Mouse (Mus musculus): ENCODE measurements around the gene Notch2.

Gene Notch2

GRCm38 (mm10) chr3:98069161-98069560, 55.8 kb downstream of the Notch2 start:
- no peak for DNase-seq (ENCODE audit: low read depth, low spot score)

DNA sequence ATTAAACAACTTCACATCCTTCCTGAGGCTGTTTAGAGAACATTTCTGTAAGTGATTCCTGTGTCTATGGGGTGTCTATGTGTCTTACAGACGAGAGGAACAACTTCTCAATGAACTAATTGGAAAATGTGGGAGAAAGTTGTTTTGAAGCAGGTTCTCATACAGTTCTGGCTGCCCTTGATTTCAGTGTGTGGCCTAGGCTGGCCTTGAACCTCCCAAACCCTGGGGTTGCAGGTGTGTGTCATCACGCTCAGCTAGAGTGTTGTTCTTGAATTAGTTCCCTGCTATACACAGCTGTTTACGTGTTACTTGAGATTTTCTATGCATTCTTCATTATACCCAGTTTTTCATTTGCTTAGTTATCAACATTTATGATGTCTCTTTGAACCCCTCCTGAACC, 56.5 kb downstream of the Notch2 start:
- DNase-seq (ENCODE audit: low read depth, low spot score), result no peak

- DNase-seq (ENCODE audit: low read depth, low spot score), result no peak
Observed at GRCm38 (mm10) chr3:98072570-98072969, 59.2 kb downstream of the Notch2 start.

- no peak for DNase-seq (ENCODE audit: low read depth, low spot score)
Observed at GRCm38 (mm10) chr3:98073545-98073944, 60.2 kb downstream of the Notch2 start.

DNA sequence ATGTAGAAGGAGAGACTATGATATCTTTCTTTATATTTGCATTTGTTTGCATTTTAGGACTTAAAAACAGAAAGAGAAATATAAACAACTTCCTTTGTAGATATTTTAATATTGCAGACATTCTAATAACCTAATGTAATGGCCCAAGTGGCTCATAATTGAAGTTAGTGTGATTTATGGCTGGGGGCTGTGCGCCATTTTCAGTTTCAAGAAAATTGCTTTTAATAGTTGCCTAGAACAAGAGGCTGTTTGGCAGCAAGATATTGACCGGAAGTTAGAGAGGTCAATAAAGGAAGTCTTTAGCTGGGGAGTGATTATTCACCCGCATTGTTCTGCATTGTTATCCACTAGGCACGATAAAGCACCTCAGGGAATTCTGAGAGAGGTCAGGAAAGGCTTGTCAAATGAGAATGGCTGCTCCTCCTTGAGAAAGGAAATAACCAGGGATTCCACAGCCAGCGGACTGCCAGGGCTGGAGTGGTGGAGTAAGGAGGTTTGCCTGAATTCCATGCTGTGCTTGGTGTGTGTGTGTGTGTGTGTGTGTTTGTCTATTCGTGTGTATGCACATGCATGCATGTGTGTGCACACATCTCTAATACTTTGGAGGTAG, 61.4 kb downstream of the Notch2 start:
- no peak for DNase-seq (ENCODE audit: low read depth, low spot score)

GRCm38 (mm10) chr3:98077866-98078265, 64.5 kb downstream of the Notch2 start:
- no peak for DNase-seq (ENCODE audit: low read depth, low spot score)

GRCm38 (mm10) chr3:98078816-98079215, 65.5 kb downstream of the Notch2 start:
- DNase-seq (ENCODE audit: low read depth, low spot score), result no peak

GRCm38 (mm10) chr3:98079601-98080215, 66.4 kb downstream of the Notch2 start:
- DNase-seq (ENCODE audit: low read depth, low spot score), result no peak

DNA sequence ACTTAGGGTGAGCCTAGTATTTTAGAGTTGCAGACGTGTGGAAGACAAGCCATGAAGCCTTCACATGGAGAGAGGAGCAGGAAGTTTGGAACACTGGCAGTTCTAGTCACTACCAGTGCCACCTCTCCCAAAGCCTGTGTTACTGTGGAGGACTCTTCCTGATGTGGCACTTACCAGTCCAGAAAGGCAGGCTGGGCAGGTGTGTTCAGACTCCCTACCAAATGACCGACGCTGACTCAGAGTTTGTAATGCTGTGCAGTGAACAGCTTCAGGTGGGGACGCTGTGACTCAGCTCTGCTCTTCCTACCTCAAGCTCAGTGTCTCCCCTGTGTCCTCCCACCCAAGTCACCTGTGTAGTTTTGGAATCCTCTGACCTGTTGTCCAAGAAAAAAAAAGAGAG, 67.3 kb downstream of the Notch2 start:
- DNase-seq (ENCODE audit: low read depth, low spot score), result no peak

GRCm38 (mm10) chr3:98082188-98082587, 68.9 kb downstream of the Notch2 start:
- no peak for DNase-seq (ENCODE audit: low read depth, low spot score)

DNA sequence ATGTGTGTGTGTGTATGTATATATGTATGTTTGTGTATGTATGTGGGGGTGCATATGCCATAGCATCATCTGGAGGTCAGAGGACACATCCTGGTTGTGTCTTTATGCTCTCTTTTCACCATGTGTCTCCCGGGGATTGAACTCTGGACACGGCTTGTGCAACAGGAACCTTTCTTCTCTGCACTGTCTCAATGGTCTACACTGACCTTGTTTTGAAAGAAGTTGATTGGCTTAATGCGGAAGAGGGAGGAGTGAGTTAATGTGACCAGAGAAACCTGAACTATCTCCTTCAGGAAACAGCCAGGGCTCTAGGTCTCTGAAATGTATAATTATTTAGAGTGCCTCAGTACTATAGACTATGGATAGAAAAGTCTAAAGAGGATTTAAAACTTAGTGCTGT, 69.6 kb downstream of the Notch2 start:
- DNase-seq (ENCODE audit: low read depth, low spot score), result no peak

DNA sequence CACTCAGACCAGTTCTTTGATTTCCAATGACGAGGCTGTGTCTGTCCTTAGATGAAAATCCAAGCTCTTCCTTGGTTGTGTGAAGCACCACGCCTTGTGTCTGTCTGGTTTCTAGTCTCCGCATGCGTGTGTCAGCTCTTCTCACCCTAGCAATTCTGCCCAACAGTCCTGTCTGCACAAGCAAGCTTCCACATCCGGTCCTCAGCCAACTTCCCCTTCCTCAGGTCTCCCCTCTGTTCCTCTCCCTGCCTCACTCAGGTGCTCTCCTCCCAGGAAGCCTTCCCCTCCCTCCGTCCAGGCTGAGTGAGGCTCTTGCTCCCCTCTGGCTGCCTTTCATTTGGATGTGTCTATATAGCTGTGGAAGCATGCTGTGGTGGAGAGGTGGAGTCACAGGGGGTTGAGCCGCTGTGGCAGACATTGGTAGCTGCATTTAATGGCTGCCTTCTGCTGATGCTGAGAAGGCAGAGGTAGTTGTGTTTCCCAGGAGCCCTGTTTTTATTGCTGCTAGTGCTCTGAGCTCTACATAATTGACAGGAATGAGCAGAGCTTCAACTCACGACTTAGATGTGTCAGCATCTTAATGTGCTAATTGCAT, 70.8 kb downstream of the Notch2 start:
- no peak for DNase-seq (ENCODE audit: low read depth, low spot score)

DNA sequence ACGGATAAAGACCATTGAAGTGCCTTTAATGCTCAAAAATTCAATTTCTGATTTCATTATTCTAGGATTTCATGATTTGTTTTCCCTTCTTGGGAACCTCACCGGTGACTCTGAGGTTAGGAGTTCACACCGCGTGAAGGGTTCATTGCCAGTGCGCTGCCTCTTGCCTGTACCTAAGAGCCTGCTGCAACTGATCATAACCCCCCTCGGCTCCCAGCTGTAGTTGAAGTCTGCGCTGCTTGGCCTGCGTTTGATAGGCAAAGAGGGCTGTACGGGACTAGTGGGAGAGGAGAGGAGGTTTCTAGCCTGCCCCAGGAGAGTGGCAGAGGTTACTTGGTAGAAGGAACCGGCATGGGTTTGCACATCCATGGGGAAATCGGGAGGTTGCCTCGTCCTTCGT, 71.5 kb downstream of the Notch2 start:
- no peak for DNase-seq (ENCODE audit: low read depth, low spot score)

DNA sequence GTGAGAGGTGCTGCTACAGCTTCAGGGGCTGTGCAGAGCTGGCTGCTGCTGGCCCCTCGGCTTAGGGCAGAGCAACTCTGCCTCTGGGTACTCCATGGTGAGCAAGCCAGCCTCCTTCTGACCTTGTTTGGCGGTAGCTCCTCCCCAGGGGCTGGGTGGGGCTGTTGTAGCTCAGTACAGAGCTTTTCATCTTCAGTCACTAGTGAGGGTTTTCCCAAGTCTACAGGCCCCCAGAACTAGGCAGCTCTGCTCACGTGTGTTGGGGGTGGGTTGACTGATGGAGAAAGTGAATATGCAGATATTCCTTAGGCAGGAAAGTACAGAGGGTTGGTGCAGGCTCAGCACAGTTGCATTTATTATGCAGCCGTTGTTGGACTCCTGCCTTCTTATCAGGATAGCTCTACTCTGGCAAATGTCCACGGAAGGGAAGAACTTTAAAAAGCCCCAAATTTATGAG, 72.5 kb downstream of the Notch2 start:
- no peak for DNase-seq (ENCODE audit: low read depth, low spot score)

DNA sequence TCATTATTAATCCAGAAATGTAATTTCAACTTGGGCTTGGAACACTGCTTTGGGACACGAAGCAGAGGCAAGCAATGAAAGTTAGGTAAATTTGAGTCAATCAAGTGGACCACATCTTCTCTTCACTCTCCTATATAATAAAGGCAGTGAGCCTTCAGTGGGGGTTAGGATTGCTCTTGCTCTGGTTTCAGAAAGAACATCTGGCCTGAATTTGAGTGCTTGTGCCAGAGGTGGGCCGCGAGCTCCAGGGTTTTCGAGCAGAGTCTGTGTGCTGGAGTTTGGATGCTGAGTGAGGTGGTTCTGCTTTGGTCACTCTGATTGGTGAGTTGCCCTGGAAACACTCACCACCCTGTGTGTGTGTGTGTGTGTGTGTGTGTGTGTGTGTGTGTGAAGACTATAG, 73.1 kb downstream of the Notch2 start:
- DNase-seq (ENCODE audit: low read depth, low spot score), result no peak

DNA sequence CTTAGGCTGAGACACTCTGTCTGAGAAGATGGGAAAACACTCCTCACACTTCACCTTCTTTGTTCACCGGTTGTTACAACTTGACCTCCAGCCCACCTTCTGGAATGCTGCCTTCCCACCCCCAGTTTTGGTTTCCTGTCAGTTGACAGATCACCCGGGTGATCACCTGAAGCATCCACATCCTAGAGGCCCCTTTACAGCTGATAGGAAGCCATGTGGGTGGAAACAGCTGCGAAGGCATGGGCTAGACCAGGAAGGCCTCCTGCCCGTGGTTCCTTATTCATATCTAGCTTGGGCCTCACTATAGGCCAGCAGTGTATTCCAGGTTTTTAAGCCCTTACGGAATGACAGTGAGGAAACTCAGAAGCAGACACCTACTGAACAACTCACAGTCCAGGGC, 73.5 kb downstream of the Notch2 start:
- no peak for DNase-seq (ENCODE audit: low read depth, low spot score)

GRCm38 (mm10) chr3:98087551-98087950, 74.2 kb downstream of the Notch2 start:
- no peak for DNase-seq (ENCODE audit: low read depth, low spot score)

DNA sequence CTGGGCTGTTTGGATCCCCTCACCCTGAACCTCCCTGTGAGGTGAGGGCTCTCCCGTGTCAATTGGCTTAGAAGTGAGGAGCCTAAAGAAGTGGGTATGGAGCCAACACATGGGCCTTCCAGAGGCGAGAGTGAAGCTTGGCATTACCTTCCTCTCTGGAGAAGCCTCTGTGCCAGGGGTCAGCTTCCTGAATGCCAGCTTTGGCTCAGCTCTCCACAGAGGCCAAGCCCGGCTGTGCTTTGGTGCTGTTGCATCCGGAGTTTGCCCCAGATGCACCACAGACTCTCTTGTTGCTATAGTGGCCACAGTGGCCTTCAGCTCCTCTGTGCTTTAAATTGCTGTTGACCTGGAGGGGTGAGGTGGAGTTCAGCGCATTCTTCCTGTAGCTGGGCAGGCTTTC, 76.4 kb downstream of the Notch2 start:
- no peak for DNase-seq (ENCODE audit: low read depth, low spot score)

GRCm38 (mm10) chr3:98090129-98090528, 76.8 kb downstream of the Notch2 start:
- no peak for DNase-seq (ENCODE audit: low read depth, low spot score)

DNA sequence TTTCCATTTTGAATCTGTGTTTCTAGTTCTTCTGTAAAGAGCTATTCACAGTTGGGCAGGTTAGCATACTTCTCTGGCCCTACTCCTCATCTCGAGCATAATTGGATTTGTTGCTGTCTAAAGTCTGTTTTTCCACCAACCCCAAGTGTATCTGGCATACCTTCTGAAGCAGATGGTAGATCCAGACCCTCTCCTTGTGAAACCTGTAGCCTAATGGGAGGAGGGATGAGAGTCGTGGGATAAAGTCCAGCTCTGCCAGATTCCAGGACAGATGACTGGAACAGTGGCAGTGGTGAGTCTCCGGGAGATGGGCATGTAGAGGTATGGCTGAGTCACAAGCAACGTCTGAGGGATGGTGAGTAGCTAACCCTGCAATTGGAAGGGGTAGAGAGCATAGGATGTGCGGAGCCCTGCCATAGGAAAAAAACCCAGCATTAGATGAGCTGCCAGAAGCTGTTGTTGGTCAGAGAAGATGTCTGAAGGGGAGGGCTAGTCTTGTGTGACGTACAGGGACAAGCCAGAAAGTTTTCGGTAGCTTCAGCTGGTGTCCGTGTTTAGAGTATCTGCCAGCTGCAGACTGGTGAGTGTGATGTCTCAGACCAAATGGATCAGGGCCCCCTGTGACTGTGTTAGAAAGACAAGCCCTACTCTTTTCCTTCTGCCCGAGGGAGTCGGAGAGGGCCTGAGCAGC, 79.5 kb downstream of the Notch2 start:
- no peak for DNase-seq (ENCODE audit: low read depth, low spot score)

DNA sequence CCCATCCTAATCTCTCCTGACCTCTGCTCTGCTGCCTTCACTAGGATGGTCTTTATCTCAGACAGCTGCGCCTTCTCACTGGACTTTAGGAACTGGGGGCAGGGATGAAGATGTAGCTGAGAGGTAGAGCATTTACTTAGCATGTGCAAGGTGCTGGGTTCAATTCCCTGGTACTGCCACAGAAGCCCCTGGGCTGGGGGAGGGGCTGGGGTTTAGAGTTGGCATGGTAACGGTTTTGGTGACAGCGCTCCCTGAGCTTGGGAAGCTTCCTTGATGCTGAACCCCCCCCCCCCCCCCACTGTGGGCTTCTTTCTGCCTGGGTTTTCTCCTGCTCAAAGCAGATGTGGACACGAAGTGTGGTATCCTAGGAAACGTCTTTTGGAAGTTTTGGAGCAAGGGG, 80.6 kb downstream of the Notch2 start:
- DNase-seq (ENCODE audit: low read depth, low spot score), result no peak

GRCm38 (mm10) chr3:98094629-98095583, 81.6 kb downstream of the Notch2 start:
- DNase-seq (ENCODE audit: low read depth, low spot score), result no peak
